Mouse (Mus musculus): ENCODE measurements around the gene 1700034J05Rik.

Gene 1700034J05Rik

DNA sequence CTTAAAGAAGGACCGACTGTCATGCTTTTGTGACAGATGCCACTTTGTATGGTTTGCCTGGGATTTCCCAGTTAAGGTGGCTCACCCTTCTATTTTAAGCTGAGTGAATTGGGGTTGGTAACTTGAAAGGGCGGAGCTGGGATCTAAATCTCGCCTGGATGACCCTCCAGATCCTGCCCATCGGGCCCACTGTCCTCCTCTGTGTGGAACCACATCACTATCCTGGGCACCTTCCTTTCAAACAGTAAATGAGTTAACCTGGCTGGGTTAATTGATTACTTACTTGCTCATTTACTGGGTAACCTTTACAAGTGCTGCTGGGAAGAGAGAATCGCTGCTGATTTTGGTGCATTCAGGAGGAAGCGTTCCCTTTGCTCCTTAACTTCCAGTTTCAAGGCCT is 35.9 kb downstream of the 1700034J05Rik start:
- DNase-seq: no peak

DNA sequence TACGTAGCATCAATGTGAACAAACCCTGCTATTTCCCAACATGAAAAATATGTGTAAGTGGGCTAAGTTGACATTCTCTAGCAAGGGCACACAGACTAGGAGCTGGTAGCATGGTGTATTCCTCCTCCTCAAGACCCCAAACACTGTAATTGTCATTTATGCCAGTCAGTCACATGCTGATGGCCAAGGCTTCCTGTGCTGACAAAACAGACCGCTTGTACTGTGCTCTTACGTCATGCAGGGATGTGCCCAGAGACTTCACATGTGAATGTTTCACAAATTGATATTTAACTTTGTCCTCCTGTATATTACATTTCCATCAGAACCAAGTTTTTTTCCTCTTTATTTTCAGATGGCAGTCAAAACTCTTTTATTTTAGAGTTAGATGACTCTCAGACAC is 36.8 kb downstream of the 1700034J05Rik start:
- DNase-seq: no peak

DNA sequence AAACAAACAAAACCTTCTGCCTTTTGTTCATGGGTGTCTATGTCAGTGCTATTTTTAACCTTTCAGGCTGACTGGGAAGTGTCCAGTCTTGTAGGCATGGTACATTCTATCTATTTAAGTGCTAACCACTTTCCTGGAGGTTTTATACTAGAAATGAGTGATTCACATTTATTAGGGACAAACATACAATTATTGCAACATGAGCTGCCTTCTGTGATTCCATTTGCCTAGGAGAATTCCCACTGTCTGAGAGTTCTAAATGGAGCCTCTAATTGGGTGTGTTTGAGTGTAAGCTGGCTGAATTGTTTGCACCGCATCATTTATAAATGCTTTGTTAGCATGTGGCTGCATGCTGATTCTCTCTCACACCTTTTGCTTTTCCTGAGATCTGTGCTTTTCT is 38.4 kb downstream of the 1700034J05Rik start:
- no peak for DNase-seq

DNA sequence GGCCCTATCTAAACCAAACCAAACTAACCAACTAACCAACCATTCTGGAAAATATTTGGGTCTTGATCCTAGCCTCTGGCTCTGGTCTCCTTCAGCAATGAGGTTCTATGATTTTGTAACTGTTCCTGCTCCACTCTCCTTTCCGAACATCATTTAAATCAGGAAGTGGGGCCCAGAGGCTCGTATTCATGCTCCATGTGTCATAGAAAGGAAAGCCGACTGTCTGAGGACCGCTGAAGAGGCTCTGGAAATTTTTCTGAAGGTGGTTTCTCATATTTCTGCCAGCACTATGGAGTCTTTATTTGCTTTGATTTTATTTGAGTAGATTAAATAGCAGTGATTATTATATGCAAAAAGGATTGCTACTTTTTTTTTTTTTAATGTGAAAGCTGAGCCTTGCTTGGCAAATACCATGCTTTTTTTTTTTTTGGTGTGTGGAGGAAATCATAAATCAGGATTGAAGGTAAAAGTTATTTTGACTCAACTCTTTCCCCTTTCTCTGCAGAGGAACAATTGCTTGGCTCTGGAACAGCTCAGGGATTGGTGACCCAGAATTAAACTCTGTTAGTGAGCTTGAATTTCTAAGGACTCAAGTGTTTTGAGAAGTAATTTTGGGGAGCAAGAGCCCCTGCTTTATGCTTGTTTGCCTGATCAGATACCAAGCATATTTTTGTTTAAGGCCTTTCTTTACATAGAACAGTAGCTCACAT is 40.6 kb downstream of the 1700034J05Rik start:
- DNase-seq: no peak

DNA sequence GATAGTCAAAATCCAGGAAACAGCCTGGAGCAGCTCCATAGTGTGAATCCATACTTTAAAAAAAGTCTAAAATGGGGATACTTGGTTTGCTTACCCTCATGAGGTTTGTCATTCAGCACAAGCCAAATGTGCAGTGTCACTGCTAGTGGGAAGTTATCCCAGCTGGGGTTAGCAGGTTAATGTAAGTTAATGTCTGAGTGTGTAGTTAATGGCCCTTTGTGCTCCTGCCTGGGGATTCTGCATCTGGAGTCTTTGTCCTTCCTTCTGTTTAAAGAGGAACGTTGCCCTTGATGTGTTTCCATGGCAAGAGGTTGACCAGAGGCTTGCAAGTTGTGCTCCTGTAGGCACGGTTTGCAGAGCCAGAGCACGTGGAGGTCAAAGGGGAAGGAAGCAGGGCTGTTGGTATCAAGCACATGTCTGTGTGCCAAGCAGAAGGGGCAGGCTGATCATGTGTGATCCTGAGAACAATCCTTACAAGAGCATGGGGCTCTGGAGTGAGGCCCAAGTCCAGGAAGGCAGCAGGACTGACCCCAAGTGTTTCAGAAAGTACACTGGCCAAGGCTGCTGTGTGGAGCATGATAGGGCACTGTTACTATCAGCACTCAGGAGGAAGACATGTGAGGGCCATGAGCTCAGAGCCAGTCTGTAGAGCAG is 41.3 kb downstream of the 1700034J05Rik start:
- DNase-seq: peak in 1 of 2 experiments; percentile 47

DNA sequence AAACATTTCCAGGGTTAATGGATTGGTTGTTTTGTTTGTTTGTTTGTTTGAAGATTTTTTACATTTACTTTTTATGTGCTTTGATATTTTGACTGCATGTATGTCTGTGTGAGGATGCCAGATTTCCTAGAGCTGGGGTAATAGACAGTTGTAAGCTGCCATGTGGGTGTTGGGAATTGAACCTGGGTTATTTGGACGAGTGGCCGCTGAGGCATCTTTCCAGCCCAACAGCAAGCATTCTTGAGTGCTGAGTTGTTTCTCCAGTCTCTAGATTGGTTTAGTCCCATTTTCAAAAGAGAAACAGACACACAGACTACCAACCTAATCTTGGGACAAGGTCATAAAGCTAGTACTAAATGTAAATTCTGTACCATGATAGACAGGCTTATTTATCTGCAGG is 43.4 kb downstream of the 1700034J05Rik start:
- no peak for DNase-seq

DNA sequence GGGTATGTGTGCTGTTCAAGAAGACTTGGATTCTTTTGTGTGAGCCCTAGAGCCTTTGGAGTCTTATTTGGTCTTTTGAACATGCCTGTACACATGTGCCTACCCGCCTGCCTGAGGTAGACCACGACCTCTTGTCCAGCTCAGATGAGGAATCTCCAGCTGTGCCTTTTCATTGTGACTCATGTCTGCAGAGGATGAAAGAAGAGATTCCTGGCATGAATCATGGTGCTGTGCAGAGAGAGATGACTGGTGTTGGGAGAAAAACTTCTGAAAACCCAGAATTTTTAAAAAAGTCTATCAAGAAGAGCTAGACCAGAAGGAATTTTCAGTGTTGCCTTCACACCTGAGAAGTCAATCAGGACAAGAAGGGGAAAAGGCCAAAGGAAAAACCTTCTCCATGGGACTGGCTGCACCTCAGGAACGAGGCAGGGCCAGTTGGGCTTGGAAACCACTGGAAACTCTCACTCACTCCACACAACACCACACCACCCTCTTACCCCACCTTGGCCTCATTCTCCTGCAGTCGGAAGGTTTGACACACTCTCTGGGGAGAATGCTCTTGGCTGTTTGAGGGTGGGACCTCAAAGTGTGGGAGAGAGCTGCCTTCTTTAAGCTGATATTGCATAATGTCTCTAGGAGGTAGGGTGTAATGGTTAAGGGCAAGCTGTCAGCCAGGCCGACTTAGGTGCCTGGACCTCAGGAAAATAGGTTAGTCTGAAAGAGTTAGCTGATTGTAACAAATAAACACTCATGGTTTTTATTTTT is 44.3 kb downstream of the 1700034J05Rik start:
- no peak for DNase-seq

DNA sequence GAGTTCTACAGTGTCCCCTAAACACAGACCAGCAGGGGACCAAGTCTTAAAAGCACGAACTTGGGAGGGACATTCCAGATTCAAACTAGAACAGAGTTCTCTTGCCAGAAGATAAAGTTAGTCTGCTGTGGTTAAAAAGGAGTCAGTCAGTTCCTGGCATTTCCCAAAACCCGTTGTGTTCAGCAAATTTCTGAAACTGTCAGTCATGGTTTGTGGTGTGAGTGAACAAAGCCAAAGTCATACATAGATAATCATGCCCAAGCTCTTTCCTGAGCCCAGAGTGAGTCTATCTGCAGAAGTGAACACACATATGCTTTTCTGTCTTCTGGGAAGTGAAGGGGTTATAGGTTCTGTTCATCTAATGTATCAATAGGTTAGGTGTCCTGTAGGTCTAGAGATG is 45.4 kb downstream of the 1700034J05Rik start:
- no peak for DNase-seq

DNA sequence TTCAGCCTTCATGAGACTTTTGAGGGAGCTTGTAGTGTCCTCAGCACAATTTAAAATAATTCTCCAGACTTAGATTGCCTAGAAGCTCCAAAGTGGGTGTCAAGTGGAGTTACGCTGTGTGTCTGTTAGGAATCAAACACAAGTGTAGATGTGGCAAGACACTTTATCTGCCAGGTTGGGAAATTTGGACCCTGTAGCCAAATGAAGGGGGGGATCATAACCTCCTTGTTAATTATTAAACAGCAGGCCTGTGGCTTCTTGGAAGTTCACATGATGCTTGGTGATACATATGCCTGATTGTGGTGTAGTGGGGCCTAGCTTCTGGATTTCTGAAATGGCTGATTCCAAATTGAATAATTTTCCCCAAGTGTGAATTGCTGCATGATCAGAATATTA is 46.4 kb downstream of the 1700034J05Rik start:
- no peak for DNase-seq

DNA sequence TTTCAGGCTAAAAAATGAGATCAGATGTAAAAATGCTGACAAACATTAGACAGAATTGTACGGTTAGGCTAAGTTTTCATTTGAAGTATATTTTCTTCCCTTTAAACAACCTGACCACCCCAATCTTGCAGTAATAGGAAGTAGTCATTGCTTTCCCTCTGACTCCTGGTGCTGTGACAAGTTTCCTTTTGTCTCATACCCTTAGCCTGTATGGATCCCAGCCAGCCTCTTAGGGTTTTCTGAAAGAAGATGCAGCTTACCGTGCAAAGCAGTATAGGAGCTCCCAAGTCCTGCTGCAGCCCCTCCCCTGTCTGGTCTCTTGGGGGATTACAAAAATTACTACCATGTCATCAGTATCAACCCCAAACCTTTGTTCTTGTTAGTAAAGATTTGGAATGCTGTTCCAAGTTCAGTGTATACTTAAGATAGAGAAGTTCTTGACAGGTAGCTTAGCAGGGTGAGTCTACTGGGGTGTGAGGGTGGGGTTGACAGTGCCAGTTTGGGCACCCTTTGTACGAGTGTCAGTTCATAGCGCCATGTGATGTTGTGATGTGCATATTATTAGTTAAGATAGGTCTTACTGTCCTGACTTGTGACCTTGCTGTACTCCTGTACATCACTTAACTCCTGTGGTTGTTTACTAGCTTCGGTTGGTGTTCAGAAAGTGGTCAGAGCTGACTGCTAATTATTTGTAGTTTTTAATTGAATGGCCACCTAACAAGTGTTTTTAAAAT is 47.0 kb downstream of the 1700034J05Rik start:
- DNase-seq: no peak

DNA sequence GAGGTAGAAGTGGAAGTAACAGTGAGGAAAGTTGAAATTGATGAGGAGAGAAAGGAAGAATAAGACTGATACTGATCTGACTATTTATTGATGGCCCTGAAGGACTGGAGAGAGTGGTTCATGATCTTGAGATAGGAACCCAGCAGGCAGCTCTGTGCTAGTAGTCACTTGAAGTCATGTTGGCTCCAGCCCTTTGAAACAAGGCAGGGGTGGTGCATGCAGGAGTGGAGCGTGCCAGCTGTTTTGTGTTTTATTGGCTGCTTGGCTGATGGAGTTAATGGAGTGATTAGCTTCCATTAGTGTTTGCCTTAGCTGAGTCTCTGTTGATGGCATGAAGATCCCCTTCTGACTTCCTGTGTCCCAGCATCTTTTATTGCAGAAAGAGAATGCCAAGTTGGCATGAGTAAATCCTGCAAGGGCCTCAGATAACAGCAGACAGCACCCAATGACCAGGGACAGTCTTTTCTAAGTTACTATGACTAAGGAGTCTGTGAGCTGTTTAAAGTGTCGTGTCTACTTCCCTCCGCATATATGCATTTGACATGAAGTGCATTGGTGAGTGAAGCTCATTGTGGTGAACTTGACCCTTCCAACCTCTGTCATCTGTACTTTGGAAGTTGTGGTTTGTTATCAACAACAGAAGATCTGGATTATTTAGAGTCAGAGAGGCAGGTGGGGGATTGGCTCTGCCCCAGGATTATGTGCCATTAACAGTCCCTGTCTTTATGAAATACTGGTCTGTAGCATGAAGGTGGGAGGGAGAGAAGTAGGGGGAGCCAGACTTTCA is 48.0 kb downstream of the 1700034J05Rik start:
- DNase-seq: no peak

DNA sequence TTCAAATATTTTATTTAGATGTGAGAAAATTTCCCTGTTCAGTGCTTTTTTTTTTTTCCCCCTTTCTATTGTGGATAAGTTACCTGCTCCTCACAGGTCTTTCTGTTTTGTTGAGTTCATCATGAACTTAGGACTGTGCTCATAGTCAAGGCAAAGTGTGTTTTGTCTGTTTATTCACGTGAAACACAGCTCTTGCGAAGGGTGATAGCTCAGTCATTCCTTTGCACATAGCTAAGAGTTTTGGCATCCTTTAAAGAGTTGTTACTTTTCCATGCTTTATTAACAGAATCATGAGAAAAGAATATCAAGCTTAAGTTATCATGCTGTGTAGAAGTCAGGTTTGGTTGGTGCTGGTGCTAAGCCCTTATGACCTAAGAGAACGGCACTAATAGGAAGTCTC is 49.5 kb downstream of the 1700034J05Rik start:
- no peak for DNase-seq

DNA sequence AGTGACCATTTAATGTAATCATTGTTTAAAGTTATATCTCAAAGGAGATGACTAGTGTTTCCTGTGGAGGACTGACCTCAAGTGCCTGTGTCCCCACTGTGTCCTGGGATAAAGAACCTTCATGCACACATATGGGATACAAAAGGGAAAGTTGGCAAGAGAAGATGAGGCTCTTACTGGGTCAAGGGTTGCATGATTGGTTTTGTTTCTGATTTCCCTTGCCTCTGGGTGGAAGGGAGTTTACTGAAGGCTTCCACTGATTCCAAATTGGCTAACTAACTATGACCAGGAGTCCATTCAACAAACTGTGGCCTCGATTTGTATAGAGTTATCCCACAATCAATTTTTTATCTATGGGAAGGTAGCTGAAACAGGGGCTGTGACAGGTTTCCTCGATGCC is 50.6 kb downstream of the 1700034J05Rik start:
- DNase-seq: no peak

DNA sequence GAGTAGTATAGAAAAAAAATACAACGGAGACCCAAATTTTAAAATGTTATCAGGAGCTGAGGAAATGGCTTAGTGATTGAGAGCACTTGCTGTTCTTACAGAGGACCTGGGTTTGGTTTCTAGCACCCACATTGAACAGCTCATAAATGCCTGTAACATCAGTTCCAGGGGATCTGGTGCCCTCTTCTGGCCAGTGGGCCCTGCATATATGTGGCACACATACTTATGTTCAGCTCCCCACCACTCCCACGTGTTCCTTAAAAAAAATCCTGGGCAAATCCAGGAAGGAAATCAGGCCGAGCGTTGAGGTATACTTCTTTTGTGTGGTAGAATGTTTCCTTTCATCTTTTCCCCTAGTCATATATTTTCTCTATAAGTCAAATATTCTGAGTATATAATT is 52.3 kb downstream of the 1700034J05Rik start:
- no peak for DNase-seq
